ENCODE assay signal across 16 mouse cellular contexts in the genomic region with DNA sequence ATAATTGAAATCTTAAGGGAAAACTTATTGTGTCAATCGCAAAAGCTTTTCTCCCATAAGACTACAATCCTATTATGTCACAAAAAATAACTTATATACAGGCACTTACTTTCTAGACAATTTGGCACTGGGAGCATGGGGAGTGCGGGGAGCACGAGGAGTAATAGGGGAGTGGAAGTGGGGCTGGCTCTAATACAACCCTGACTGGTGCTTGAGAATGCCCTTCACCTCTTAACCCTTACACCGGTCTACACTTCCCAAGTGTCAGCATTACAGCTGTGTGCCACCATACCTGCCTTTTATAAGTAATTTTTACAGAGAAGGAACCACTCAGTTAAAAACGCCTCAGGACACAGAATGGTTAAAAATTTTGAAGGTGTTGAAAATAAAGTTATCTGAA.
"Had no signal": no experiment of that assay in that cellular context is flagged by ENCODE, and none has a peak within 500 bp of the region (broad histone marks: within the 10 kb centered on the region; RNA-seq: fewer than 3 reads in every experiment).

No protein-coding gene starts in this region.

- H3K4me3 ChIP-seq: midbrain, embryonic 12.5 days; myocyte; neural tube, embryonic 13.5 days; neural tube, embryonic 15.5 days had no signal

- H3K4me1 ChIP-seq: midbrain, embryonic 12.5 days had no signal

- H3K27ac ChIP-seq: midbrain, embryonic 12.5 days; neural tube, embryonic 13.5 days; neural tube, embryonic 15.5 days had no signal

- H3K9me3 ChIP-seq: midbrain, embryonic 12.5 days; neural tube, embryonic 13.5 days; neural tube, embryonic 15.5 days had no signal

- ATAC-seq: midbrain, embryonic 16.5 days had no signal

- H3K9ac ChIP-seq: lung, embryonic 14.5 days; midbrain, embryonic 12.5 days; neural tube, embryonic 13.5 days; neural tube, embryonic 15.5 days had no signal

- H3K4me2 ChIP-seq: lung, embryonic 14.5 days; midbrain, embryonic 12.5 days; neural tube, embryonic 13.5 days; neural tube, embryonic 15.5 days had no signal

- H3K36me3 ChIP-seq: midbrain, embryonic 12.5 days; neural tube, embryonic 13.5 days; neural tube, embryonic 15.5 days had no signal

- H3K27me3 ChIP-seq: midbrain, embryonic 12.5 days; neural tube, embryonic 13.5 days; neural tube, embryonic 15.5 days had no signal

- DNase-seq: lung, embryonic 14.5 days; lung, postnatal 4 days; midbrain, embryonic 14.5 days; retina, postnatal 1 day; right cerebral cortex, adult 18-20 months; right cerebral cortex, postnatal 25 days; right cerebral cortex, postnatal 4 days; spleen, adult 18-20 months; thymus, adult 18-20 months; thymus, postnatal 14 days; thymus, postnatal 36 days had no signal
